Mouse (Mus musculus): ENCODE measurements around the gene Mfsd2a.

Mfsd2a gene

GRCm38 (mm10) chr4:122933857-122934256 is 27.1 kb downstream of the Mfsd2a start:
- no peak for DNase-seq (ENCODE audit: low spot score)

- DNase-seq (ENCODE audit: low spot score) = no peak
Observed at GRCm38 (mm10) chr4:122933051-122933591, 27.9 kb downstream of the Mfsd2a start.

GRCm38 (mm10) chr4:122932239-122932978 is 28.6 kb downstream of the Mfsd2a start:
- DNase-seq (ENCODE audit: low spot score) = no peak

- no peak for DNase-seq (ENCODE audit: low spot score)
Observed at GRCm38 (mm10) chr4:122930939-122931590, 29.9 kb downstream of the Mfsd2a start.

- DNase-seq (ENCODE audit: low spot score) = no peak
Observed at GRCm38 (mm10) chr4:122923392-122924344, 37.3 kb downstream of the Mfsd2a start.

GRCm38 (mm10) chr4:122922841-122923240 is 38.1 kb downstream of the Mfsd2a start:
- no peak for DNase-seq (ENCODE audit: low spot score)

GRCm38 (mm10) chr4:122915985-122916384 is 45.0 kb downstream of the Mfsd2a start:
- no peak for DNase-seq (ENCODE audit: low spot score)

GRCm38 (mm10) chr4:122914186-122914585 is 46.8 kb downstream of the Mfsd2a start:
- no peak for DNase-seq (ENCODE audit: low spot score)

GRCm38 (mm10) chr4:122912613-122913012 is 48.4 kb downstream of the Mfsd2a start:
- DNase-seq (ENCODE audit: low spot score) = no peak

- DNase-seq (ENCODE audit: low spot score) = no peak
Observed at GRCm38 (mm10) chr4:122910577-122910976, 50.4 kb downstream of the Mfsd2a start.

GRCm38 (mm10) chr4:122909572-122910189 is 51.3 kb downstream of the Mfsd2a start:
- DNase-seq (ENCODE audit: low spot score) = peak; percentile 50

GRCm38 (mm10) chr4:122905359-122905758 is 55.6 kb downstream of the Mfsd2a start:
- no peak for DNase-seq (ENCODE audit: low spot score)

- DNase-seq (ENCODE audit: low spot score) = no peak
Observed at GRCm38 (mm10) chr4:122903709-122904108, 57.3 kb downstream of the Mfsd2a start.

GRCm38 (mm10) chr4:122902156-122902555 is 58.8 kb downstream of the Mfsd2a start:
- DNase-seq (ENCODE audit: low spot score) = peak; percentile 40

GRCm38 (mm10) chr4:122898313-122898712 is 62.7 kb downstream of the Mfsd2a start:
- DNase-seq (ENCODE audit: low spot score) = peak; percentile 87

GRCm38 (mm10) chr4:122897750-122898149 is 63.2 kb downstream of the Mfsd2a start:
- DNase-seq (ENCODE audit: low spot score) = no peak

Measured in embryo, embryonic 10 days (tissue).